Mouse (Mus musculus) heart, embryonic 10.5 days (tissue): ENCODE results near the gene Cabp2. TPM values are rescaled to one million over a fixed set of nuclear protein-coding genes. Genes with fewer than 3 reads are reported as not detected.

Source experiments
- DNase-seq: peaks from one replicate; pipeline ENCODE4 v3.0.0-alpha.2; 2017; ENCODE audit warnings: low spot score
- H3K27ac ChIP-seq: fragments of 300-500 bp; sonication (generic); 2 replicates; pipeline ENCODE4 v1.5.1; 2016; ENCODE audit warnings: mild to moderate bottlenecking
- H3K27me3 ChIP-seq: fragments of 300-500 bp; sonication (generic); 2 replicates; pipeline ENCODE4 v1.6.1; 2016; ENCODE audit warnings: mild to moderate bottlenecking; ENCODE audit not compliant: poor library complexity, insufficient read depth, severe bottlenecking
- H3K36me3 ChIP-seq: fragments of 300-500 bp; sonication (generic); 2 replicates; pipeline ENCODE4 v1.6.1; 2016; ENCODE audit warnings: mild to moderate bottlenecking, moderate library complexity
- H3K4me1 ChIP-seq: fragments of 300-500 bp; sonication (generic); 2 replicates; pipeline ENCODE4 v1.6.1; 2016; ENCODE audit warnings: mild to moderate bottlenecking
- H3K4me3 ChIP-seq: fragments of 300-500 bp; sonication (generic); 2 replicates; pipeline ENCODE4 v1.5.1; 2016; ENCODE audit warnings: mild to moderate bottlenecking, moderate library complexity
- H3K9me3 ChIP-seq: fragments of 300-500 bp; sonication (generic); 2 replicates; pipeline ENCODE4 v1.6.1; 2016; ENCODE audit warnings: mild to moderate bottlenecking, moderate library complexity
- WGBS: fragments of 180-500 bp; shearing (Covaris S2); methylation state at CpG from one replicate; pipeline ENCODE4 v1.1.7; 2016; 5-methylcytosine and 5-hydroxymethylcytosine counted together
- polyA plus RNA-seq: library from polyadenylated mRNA; unstranded; fragments of >200 nt; fragmentation: Nextera tagmentation; extraction: Ambion mirVana; gene quantifications from 2 replicates; pipeline ENCODE4 v1.2.1, GENCODE M21; 2016

Cabp2 gene
- polyA plus RNA-seq, 1 experiment from 2014 or later, result not detected

DNA sequence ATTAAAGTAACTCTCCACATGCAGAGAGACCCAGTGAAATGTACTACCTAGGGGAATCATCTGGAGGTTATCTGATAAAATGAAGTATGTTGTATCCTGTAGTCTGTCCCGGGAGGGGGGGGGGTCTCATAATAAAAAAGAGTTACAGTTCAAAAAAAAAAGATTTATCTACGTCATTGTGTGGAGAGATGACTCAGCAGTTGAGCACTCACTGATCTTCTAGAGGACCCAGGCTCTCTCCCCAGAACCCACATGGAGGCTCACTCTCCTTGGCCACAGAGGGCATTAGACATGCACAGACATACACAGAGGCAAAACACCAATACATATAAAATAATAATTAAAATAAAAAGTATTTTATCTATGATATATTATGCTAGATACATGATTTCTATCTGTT is 10.0 kb downstream of the Cabp2 start:
- Histone ChIP-seq H3K4me3 (no peak overlapping the region), H3K4me1 (peaks cover 3% of the 10 kb centered on the region), H3K36me3 (no peaks in the 10 kb centered on the region), H3K27ac (no peak overlapping the region), H3K9me3 (no peaks in the 10 kb centered on the region), H3K27me3 (peaks cover 16% of the 10 kb centered on the region)
- no peak for DNase-seq
- 54% methylated on average over 2 of the region's 2 CpGs for WGBS

GRCm38 (mm10) chr19:4092750-4093149 is 11.4 kb downstream of the Cabp2 start:
- Histone ChIP-seq H3K4me3 (no peak overlapping the region), H3K27me3 (peaks cover 10% of the 10 kb centered on the region; the same call in 1 of the 2 replicates), H3K27ac (no peak overlapping the region), H3K9me3 (no peaks in the 10 kb centered on the region), H3K4me1 (peaks cover 15% of the 10 kb centered on the region), H3K36me3 (no peaks in the 10 kb centered on the region)
- WGBS, result 90% methylated on average over 3 of the region's 3 CpGs
- DNase-seq, result no peak

GRCm38 (mm10) chr19:4093772-4094171 is 12.4 kb downstream of the Cabp2 start:
- DNase-seq, result no peak
- Histone ChIP-seq H3K36me3 (0 out of 2 replicates have a peak, but pooled peaks cover 2% of the 10 kb centered on the region), H3K4me3 (no peak overlapping the region), H3K9me3 (no peaks in the 10 kb centered on the region), H3K27ac (no peak overlapping the region), H3K27me3 (peaks cover 7% of the 10 kb centered on the region; the same call in 1 of the 2 replicates), H3K4me1 (peaks cover 25% of the 10 kb centered on the region)
- 63% methylated on average over 7 of the region's 7 CpGs for WGBS

- Histone ChIP-seq H3K27me3 (peaks cover 1% of the 10 kb centered on the region; the same call in 1 of the 2 replicates), H3K27ac (no peak overlapping the region), H3K4me3 (no peak overlapping the region), H3K9me3 (no peaks in the 10 kb centered on the region), H3K36me3 (0 out of 2 replicates have a peak, but pooled peaks cover 2% of the 10 kb centered on the region), H3K4me1 (peaks cover 31% of the 10 kb centered on the region)
- no peak for DNase-seq
- WGBS, result 76% methylated on average over 3 of the region's 3 CpGs
These were observed 13.0 kb downstream of the Cabp2 start for GRCm38 (mm10) chr19:4094348-4094747.

- WGBS, result 75% methylated on average over 5 of the region's 5 CpGs
- no peak for DNase-seq
- Histone ChIP-seq H3K36me3 (0 out of 2 replicates have a peak, but pooled peaks cover 2% of the 10 kb centered on the region), H3K27ac (no peak overlapping the region), H3K4me3 (no peak overlapping the region), H3K27me3 (no peaks in the 10 kb centered on the region), H3K4me1 (peaks cover 36% of the 10 kb centered on the region), H3K9me3 (no peaks in the 10 kb centered on the region)
These were observed 13.5 kb downstream of the Cabp2 start for GRCm38 (mm10) chr19:4094774-4095303.

DNA sequence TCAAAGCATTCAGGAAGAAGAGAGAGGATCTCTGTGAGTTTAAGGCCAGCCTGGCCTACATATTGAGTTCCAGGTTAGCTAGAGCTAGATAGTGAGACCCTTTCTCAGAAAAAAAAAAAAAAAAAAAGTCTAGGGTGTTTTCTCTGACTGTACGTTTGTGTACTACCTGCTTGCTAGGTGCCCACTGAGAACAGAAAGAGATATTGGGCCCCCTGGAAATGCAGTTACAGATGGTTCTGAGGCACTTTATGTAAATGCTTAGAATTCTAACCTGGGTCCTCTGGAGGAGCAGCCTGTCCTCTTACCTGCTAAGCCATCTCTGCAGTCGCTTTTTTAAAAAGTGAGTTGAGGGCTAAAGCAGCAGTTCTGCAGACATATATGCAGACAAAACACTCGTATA is 14.4 kb downstream of the Cabp2 start:
- Histone ChIP-seq H3K27ac (no peak overlapping the region), H3K9me3 (no peaks in the 10 kb centered on the region), H3K27me3 (peaks cover 7% of the 10 kb centered on the region), H3K36me3 (0 out of 2 replicates have a peak, but pooled peaks cover 2% of the 10 kb centered on the region), H3K4me3 (0 out of 2 replicates have a peak overlapping the region, but pooled peaks have one; percentile 84), H3K4me1 (peaks cover 45% of the 10 kb centered on the region)
- 65% methylated on average over 3 of the region's 3 CpGs for WGBS
- no peak for DNase-seq

GRCm38 (mm10) chr19:4096642-4097440 is 15.5 kb downstream of the Cabp2 start, which contains the start of gene Cdk2ap2:
Cdk2ap2 (plus strand) TSS chr19:4097182.
- H3K36me3 ChIP-seq, result 0 out of 2 replicates have a peak, but pooled peaks cover 2% of the 10 kb centered on the region
- H3K4me1 ChIP-seq, result peaks cover 54% of the 10 kb centered on the region
- under 1% methylated on average over 65 of the region's 65 CpGs for WGBS

DNA sequence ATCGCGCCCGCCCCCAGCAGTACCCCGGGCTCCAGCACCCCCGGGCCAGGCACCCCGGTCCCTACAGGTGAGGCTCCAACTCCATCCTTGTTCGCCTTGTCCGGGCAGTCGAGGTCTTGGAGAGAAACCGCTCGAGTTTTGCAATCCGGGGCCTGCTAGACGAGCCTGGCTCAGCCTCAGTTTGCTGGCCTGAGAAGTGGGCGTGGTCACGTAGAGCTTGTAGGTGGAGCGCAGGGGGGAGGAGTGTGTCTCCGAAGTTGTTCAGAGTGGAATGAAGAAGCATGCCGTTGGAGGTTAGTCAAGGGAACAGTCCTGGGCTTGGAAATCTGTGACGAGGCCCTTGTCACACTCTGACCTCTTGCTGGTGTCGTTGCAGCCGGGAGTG is 16.1 kb downstream of the Cabp2 start:
- 0 out of 2 replicates have a peak, but pooled peaks cover 2% of the 10 kb centered on the region for H3K36me3 ChIP-seq
- no peaks in the 10 kb centered on the region for H3K9me3 ChIP-seq
- H3K4me1 ChIP-seq, result peaks cover 54% of the 10 kb centered on the region
- 2% methylated on average over 21 of the region's 21 CpGs for WGBS
- H3K27me3 ChIP-seq, result peaks cover 24% of the 10 kb centered on the region
- no peak for DNase-seq
- H3K27ac ChIP-seq, result peak overlapping the region; percentile 92
- H3K4me3 ChIP-seq, result peak overlapping the region; percentile 84

More at GRCm38 (mm10) chr19:4096642-4097440, 15.5 kb downstream of the Cabp2 start, which contains the start of gene Cdk2ap2:
- peak; percentile 100 for DNase-seq
- Histone ChIP-seq H3K4me3 (peak within 1 kb of the TSS; percentile 84), H3K27ac (peak within 1 kb of the TSS; percentile 92), H3K9me3 (no peaks in the 10 kb centered on the region), H3K27me3 (peaks cover 18% of the 10 kb centered on the region)

DNA sequence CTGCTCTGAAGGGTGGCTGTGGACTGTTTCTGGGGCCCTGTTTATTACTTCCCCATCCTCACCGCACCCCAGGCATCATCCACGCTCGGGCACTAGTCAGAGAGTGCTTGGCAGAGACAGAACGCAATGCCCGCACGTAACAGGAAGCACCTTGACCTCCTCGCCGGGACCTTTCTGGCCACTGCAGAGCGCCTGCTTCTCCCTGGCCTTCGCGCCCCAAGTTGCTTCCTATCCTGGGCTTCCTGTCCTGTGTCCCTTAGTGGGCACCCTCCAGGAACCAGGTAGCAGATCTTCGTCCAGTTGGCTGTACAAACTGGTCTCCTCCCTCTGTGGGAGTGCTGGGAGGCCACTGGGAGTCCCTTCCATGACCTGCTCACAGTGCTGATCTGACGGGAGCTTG is 17.0 kb downstream of the Cabp2 start:
- Histone ChIP-seq H3K4me1 (peaks cover 54% of the 10 kb centered on the region), H3K9me3 (no peaks in the 10 kb centered on the region), H3K4me3 (peak overlapping the region; percentile 1; the same call in 1 of the 2 replicates), H3K36me3 (peaks cover 6% of the 10 kb centered on the region), H3K27me3 (peaks cover 34% of the 10 kb centered on the region), H3K27ac (no peak overlapping the region)
- DNase-seq, result no peak
- 89% methylated on average over 13 of the region's 13 CpGs for WGBS

- H3K4me1 ChIP-seq, result peaks cover 54% of the 10 kb centered on the region
- H3K27ac ChIP-seq, result peak overlapping the region; percentile 62; the same call in 1 of the 2 replicates
- 7% methylated on average over 9 of the region's 9 CpGs for WGBS
These were observed 17.7 kb downstream of the Cabp2 start for GRCm38 (mm10) chr19:4099056-4099455.

GRCm38 (mm10) chr19:4099837-4100717 is 18.7 kb downstream of the Cabp2 start, which contains the start of gene Pitpnm1:
Pitpnm1 (plus strand) TSS chr19:4099998.
- peak; percentile 89 for DNase-seq
- Histone ChIP-seq H3K9me3 (no peaks in the 10 kb centered on the region), H3K36me3 (peaks cover 19% of the 10 kb centered on the region), H3K4me3 (peak within 1 kb of the TSS; percentile 63), H3K4me1 (peaks cover 54% of the 10 kb centered on the region), H3K27me3 (peaks cover 45% of the 10 kb centered on the region), H3K27ac (peak within 1 kb of the TSS; percentile 62)
- WGBS, result under 1% methylated on average over 51 of the region's 53 CpGs

More at GRCm38 (mm10) chr19:4099056-4099455, 17.7 kb downstream of the Cabp2 start:
- peak; percentile 96 for DNase-seq
- Histone ChIP-seq H3K27me3 (peaks cover 40% of the 10 kb centered on the region), H3K4me3 (peak overlapping the region; percentile 63), H3K9me3 (no peaks in the 10 kb centered on the region), H3K36me3 (peaks cover 11% of the 10 kb centered on the region)

DNA sequence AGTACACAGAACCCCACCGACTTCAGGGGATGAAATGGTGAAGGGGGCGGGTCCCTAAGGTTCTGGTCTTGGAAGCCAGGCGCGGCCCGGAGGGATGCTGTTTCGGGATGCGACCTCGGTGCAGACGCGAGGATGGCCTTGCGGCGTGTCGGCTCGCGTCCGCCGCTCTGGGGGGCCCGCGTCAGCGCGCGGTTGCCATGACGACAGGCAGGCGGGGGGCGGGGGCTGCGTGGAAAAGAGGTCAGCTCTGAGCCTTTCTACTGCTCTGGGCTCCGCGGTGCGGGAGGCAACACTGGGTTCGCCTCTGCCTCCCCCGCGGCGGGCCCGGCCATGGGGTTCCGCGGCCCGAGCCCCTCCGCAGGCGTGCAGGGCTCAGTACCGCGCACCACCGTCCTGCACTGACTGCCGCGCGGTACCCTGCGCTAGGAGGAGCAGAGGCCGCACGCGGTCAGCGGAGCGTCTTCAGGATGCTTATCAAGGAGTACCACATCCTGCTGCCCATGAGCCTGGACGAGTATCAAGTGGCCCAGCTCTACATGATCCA is 19.4 kb downstream of the Cabp2 start:
- Histone ChIP-seq H3K27ac (peak overlapping the region; percentile 39; the same call in 1 of the 2 replicates), H3K4me1 (peaks cover 54% of the 10 kb centered on the region)

More for the DNA sequence above, 19.4 kb downstream of the Cabp2 start:
- no peaks in the 10 kb centered on the region for H3K9me3 ChIP-seq
- DNase-seq, result no peak
- peaks cover 46% of the 10 kb centered on the region for H3K27me3 ChIP-seq
- peaks cover 22% of the 10 kb centered on the region for H3K36me3 ChIP-seq
- WGBS, result under 1% methylated on average over 52 of the region's 52 CpGs
- H3K4me3 ChIP-seq, result peak overlapping the region; percentile 63
